Mouse (Mus musculus) cerebellum, adult 2 months (tissue): Measurements from ENCODE around the gene Lrrc29.

Source experiments
- CTCF ChIP-seq: fragments of 200-500 bp; IDR thresholded peaks from 2 replicates; pipeline ENCODE4 v1.5.1; 2011; ENCODE audit warnings: low read depth, mild to moderate bottlenecking, control low read depth, low read length, moderate library complexity, borderline replicate concordance; ENCODE audit not compliant: insufficient read depth
- POLR2A ChIP-seq: fragments of 200-500 bp; IDR thresholded peaks from 2 replicates; pipeline ENCODE4 v1.6.1; 2011; ENCODE audit warnings: low read length, control low read depth, borderline replicate concordance; ENCODE audit not compliant: insufficient read depth

DNA sequence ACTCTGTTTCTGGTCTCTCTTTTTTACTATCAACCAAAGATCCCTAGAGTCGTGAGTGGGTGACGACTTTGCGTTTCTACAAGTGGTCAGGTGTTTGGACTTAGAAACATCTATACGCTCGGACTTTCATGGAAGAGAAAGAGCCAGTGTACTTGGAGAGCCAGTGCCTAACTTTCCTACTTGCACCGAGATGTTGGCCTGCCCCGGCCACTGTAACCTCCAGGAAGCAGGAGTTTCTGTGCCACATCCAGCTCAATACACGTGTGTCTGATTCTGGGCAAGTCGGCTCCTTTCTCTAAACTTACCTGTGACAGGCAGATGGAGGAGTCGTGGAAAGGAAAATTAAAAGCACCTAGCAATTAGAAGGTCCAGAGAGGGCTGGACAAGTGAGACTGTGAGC, 50.2 kb downstream of the Lrrc29 start, which contains the start of gene Nol3:
- TF ChIP-seq POLR2A, result no peak
- TF ChIP-seq CTCF, result no peak
